Mouse (Mus musculus) midbrain, embryonic 14.5 days (tissue): Measurements from ENCODE around the gene Hoxb6. TPM values are rescaled to one million over a fixed set of nuclear protein-coding genes. Genes with fewer than 3 reads are reported as not detected.

Source experiments
- ATAC-seq: fragments of 200-750 bp; cut with Nextera tagmentation; 2 replicates; pipeline ENCODE4 v1.8.0; 2017; ENCODE audit warnings: moderate number of reproducible peaks, moderate library complexity; ENCODE audit not compliant: low FRiP score, low TSS enrichment
- DNase-seq: peaks from one replicate; pipeline ENCODE4 v3.0.0-alpha.2; 2015
- H3K27ac ChIP-seq: fragments of 300-500 bp; sonication (generic); replicated peaks from 2 replicates; pipeline ENCODE4 v1.5.1; 2014; ENCODE audit warnings: mild to moderate bottlenecking, low read depth, low read length, moderate library complexity
- H3K27me3 ChIP-seq: fragments of 300-500 bp; sonication (generic); 2 replicates; pipeline ENCODE4 v1.6.1; 2014; ENCODE audit warnings: low read length, control low read depth, mixed read lengths; ENCODE audit not compliant: control insufficient read depth, insufficient read depth
- H3K36me3 ChIP-seq: fragments of 300-500 bp; sonication (generic); 2 replicates; pipeline ENCODE4 v1.6.1; 2014; ENCODE audit warnings: low read length, control low read depth; ENCODE audit not compliant: control insufficient read depth, insufficient read depth
- H3K4me1 ChIP-seq: fragments of 300-500 bp; sonication (generic); 2 replicates; pipeline ENCODE4 v1.6.1; 2014; ENCODE audit warnings: mild to moderate bottlenecking, antibody characterized with exemption, low read length, control low read depth; ENCODE audit not compliant: control insufficient read depth, insufficient read depth
- H3K4me2 ChIP-seq: fragments of 300-500 bp; sonication (generic); 2 replicates; pipeline ENCODE4 v1.6.1; 2014; ENCODE audit warnings: mild to moderate bottlenecking, low read length, moderate library complexity
- H3K4me3 ChIP-seq: fragments of 300-500 bp; sonication (generic); replicated peaks from 2 replicates; pipeline ENCODE4 v1.5.1; 2014; ENCODE audit warnings: low read depth, low read length
- H3K9ac ChIP-seq: fragments of 300-500 bp; sonication (generic); replicated peaks from 2 replicates; pipeline ENCODE4 v1.6.1; 2014; ENCODE audit warnings: mild to moderate bottlenecking, low read length, moderate library complexity
- H3K9me3 ChIP-seq: fragments of 300-500 bp; sonication (generic); 2 replicates; pipeline ENCODE4 v1.6.1; 2016; ENCODE audit warnings: low read length, control low read depth, mixed read lengths; ENCODE audit not compliant: control insufficient read depth
- WGBS: fragments of 180-500 bp; shearing (Covaris S2); extraction: QIAGEN DNeasy Blood & Tissue Kit; methylation state at CpG from one replicate; pipeline ENCODE4 v1.1.7; 2014; 5-methylcytosine and 5-hydroxymethylcytosine counted together
- polyA plus RNA-seq: library from polyadenylated mRNA; unstranded; fragments of >200 nt; fragmentation: Nextera tagmentation; extraction: Ambion mirVana; gene quantifications from 2 replicates; pipeline ENCODE4 v1.2.1, GENCODE M21; 2014

Hoxb6 gene
- polyA plus RNA-seq, 1 experiment from 2014 or later, result not detected

DNA sequence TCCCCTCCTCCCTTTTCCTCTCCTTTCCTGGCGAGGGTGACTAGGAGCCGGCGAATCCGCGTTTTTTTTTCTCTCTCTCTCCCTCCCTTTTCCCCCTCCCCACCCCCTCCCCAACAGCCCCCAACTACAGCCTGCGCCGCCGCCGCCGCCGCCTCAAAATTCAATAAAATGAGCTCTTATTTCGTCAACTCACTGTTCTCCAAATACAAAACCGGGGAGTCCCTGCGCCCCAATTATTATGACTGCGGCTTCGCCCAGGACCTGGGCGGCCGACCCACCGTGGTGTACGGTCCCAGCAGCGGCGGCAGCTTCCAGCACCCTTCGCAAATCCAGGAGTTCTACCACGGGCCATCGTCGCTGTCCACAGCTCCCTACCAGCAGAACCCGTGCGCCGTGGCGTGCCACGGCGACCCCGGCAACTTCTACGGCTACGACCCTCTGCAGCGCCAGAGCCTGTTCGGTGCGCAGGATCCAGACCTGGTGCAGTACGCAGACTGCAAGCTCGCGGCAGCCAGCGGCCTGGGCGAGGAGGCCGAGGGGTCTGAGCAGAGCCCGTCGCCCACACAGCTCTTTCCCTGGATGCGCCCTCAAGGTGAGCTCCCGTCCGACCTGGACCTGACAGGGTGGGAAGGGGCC lies 9.4 kb upstream of the Hoxb6 start:
- WGBS, result under 1% methylated on average over 49 of the region's 49 CpGs
- Histone ChIP-seq H3K4me3 (no peak overlapping the region), H3K4me1 (0 out of 2 replicates have a peak, but pooled peaks cover 2% of the 10 kb centered on the region), H3K36me3 (no peaks in the 10 kb centered on the region), H3K27me3 (peaks cover 98% of the 10 kb centered on the region), H3K4me2 (no peak overlapping the region), H3K9me3 (no peaks in the 10 kb centered on the region), H3K9ac (no peak overlapping the region), H3K27ac (no peak overlapping the region)
- no peak for DNase-seq
- no peak for ATAC-seq

DNA sequence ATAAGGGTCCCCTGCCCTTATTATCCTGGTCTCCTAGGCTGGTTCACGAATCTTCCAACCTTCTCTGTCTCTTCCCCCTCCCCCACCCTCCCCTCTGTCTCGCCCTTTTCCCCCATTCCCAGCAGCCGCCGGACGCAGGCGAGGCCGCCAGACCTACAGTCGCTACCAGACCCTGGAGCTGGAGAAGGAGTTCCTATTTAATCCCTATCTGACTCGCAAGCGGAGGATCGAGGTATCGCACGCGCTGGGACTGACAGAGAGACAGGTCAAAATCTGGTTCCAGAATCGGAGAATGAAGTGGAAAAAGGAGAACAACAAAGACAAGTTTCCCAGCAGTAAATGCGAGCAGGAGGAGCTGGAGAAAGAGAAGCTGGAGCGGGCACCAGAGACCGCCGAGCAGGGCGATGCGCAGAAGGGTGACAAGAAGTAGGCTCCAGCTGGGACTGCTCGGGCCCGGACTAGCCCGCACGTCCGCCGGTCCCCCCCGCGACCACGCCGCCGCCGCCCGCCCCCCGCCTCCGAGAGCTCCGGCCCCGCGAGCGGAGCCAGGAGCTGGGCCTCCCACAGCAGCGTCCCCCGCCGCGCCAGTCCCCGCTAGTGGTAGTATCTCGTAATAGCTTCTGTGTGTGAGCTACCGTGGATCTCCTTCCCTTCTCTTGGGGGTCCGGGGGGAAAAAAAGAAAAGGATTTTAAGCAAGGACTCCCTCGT lies 8.1 kb upstream of the Hoxb6 start:
- Histone ChIP-seq H3K9ac (no peak overlapping the region), H3K4me1 (0 out of 2 replicates have a peak, but pooled peaks cover 2% of the 10 kb centered on the region), H3K27ac (no peak overlapping the region), H3K27me3 (peaks cover 99% of the 10 kb centered on the region), H3K9me3 (no peaks in the 10 kb centered on the region), H3K4me2 (peak overlapping the region; percentile 40), H3K36me3 (no peaks in the 10 kb centered on the region), H3K4me3 (peak overlapping the region; percentile 12; the same call in 1 of the 2 replicates)
- DNase-seq (peak; percentile 68), ATAC-seq (no peak)
- under 1% methylated on average over 49 of the region's 49 CpGs for WGBS

DNA sequence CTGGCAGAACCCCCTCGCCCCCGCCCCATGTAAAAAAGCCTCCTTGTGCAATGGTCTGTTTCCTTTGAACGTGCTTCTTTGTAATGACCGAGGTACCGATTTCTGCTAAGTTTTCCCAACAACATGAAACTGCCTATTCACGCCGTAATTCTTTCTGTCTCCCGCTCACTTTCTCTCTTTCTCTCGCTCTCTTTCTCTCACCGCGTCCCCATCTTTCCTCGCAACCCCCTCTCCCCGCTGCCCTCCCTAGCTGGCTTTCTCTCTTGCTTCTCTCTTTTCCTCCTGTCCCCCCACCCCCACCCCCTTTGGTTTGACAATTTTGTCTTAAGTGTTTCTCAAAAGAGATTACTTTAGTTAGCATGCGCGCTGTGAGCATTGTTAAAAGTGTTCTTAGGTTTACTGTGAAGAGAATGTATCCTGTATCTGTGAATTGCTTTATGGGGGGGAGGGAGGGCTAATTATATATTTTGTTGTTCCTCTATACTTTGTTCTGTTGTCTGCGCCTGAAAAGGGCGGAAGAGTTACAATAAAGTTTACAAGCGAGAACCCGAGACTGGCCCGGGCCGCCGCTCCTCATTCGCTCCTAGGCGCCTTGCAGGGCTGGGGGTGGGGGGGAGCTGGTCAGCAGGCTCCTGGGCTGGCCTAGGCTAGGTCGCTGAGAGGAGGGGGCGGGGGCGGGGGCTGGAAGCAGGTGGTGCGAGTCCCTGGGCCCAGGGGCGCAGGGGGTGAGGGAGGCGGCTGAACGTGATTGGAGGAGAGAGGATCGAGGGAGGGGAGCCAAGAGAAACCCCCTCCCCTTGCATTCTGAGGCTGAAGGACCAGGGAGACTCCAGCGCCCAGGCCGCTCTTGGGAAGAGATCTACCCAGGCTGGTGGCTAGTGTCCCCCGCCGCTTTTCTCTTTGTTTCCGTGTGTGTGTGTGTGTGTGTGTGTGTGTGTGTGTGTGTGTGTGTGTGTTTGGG lies 7.2 kb upstream of the Hoxb6 start:
- WGBS, result 1% methylated on average over 35 of the region's 37 CpGs
- Histone ChIP-seq H3K4me2 (peak overlapping the region; percentile 40), H3K27me3 (peaks cover 99% of the 10 kb centered on the region), H3K4me3 (peak overlapping the region; percentile 12; the same call in 1 of the 2 replicates), H3K9me3 (no peaks in the 10 kb centered on the region), H3K36me3 (no peaks in the 10 kb centered on the region), H3K9ac (no peak overlapping the region), H3K4me1 (0 out of 2 replicates have a peak, but pooled peaks cover 2% of the 10 kb centered on the region), H3K27ac (no peak overlapping the region)
- no peak for ATAC-seq
- DNase-seq, result no peak

DNA sequence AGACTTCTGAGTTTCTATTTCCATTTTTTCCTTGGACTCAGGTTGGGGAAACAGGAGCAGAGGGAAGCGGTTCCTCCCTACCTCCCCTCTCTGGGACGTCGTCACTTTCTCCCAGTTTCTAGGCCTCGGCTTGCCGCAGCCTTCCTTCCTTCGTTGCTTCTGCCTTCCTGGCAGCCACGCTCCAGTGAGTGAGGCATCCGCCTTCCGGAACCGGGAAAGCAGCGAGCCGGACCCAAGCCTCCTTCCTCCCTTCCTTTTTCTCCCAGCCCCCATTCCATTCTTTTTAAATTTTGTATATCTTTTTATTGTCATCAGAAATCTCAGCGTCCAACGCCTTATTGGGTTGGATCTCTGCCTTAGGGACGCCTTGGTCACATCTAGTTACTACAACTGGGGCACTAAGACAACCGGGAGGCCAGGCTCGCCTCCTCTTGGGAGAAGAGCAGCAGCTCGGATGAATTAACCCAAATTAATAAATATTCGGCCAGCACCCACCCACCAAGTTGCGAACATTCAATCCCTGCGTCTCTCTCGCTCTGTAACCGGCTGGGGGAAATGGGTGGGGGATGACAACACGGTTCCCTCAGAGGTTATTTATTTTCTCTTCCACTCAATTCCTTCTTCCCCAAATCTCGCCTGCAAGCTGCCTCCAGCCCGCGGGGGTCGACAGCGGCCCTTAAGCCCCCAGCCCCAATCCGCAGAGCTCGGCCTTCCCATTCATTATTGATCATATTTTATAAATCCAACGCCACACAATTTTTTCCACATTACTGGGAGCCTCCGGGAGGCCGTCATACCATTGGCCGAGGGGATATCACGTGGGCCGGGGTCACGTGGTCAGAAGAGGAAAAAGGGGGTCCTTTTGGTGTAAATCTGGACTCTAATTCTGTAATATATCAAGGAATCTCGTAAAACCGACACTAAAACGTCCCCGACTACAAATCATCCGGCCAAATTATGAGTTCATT lies 6.2 kb upstream of the Hoxb6 start, which contains the start of gene Hoxb7:
Gene Hoxb7 (plus strand): TSS at position 853 of the 968 bp plus-strand sequence.
- Histone ChIP-seq H3K4me3 (no peak within 1 kb of the TSS), H3K27ac (no peak within 1 kb of the TSS), H3K36me3 (no peaks in the 10 kb centered on the region), H3K4me1 (0 out of 2 replicates have a peak, but pooled peaks cover 2% of the 10 kb centered on the region), H3K4me2 (no peak within 1 kb of the TSS), H3K9ac (no peak within 1 kb of the TSS), H3K27me3 (peaks cover 99% of the 10 kb centered on the region), H3K9me3 (no peaks in the 10 kb centered on the region)
- DNase-seq (no peak), ATAC-seq (no peak)
- 2% methylated on average over 43 of the region's 43 CpGs for WGBS

DNA sequence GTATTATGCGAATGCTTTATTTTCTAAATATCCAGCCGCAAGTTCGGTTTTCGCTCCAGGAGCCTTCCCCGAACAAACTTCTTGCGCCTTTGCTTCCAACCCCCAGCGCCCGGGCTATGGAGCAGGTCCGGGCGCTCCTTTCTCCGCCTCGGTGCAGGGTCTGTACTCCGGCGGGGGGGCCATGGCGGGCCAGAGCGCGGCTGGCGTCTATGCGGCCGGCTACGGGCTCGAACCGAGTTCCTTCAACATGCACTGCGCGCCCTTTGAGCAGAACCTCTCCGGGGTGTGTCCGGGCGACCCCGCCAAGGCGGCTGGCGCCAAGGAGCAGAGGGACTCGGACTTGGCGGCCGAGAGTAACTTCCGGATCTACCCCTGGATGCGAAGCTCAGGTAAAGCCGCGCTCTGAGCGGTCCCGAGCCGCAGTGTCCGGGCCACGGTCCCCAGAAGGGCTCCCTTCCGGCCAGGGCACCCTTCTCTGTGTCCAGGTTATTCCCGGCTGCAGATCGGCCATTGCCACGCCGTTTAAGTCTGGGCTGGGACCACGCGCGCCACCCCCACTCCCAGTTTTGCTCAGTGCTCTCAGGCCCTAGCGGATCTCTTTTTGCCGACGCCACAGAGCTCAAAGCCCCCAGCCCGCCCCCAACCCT lies 5.4 kb upstream of the Hoxb6 start:
- Histone ChIP-seq H3K4me1 (0 out of 2 replicates have a peak, but pooled peaks cover 2% of the 10 kb centered on the region), H3K27ac (no peak overlapping the region), H3K9me3 (no peaks in the 10 kb centered on the region), H3K27me3 (peaks cover 97% of the 10 kb centered on the region), H3K9ac (no peak overlapping the region), H3K36me3 (no peaks in the 10 kb centered on the region), H3K4me3 (no peak overlapping the region), H3K4me2 (no peak overlapping the region)
- ATAC-seq (no peak), DNase-seq (no peak)
- 1% methylated on average over 55 of the region's 55 CpGs for WGBS

DNA sequence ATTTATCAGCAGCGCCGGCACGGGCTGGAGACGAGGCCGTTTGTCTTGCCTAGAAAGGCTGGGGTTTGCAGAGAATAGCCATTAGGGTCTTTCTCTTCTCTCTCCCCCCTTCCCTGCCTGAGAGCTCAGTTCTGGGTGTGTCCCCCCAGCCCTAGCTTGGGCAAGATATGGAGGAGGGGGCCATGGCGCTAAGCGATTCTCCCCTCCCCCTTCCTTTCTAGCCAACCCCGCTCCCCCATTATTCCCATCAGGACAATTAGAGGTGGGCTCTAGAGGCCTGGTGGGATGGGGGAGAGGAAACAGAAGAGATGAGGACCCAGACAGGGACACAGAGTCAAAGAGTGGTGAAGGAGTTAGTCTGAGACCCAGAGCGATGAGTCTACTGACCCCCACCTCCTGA lies 4.9 kb upstream of the Hoxb6 start:
- Histone ChIP-seq H3K36me3 (no peaks in the 10 kb centered on the region), H3K4me2 (no peak overlapping the region), H3K4me3 (no peak overlapping the region), H3K4me1 (0 out of 2 replicates have a peak, but pooled peaks cover 2% of the 10 kb centered on the region), H3K9me3 (no peaks in the 10 kb centered on the region), H3K27me3 (peaks cover 97% of the 10 kb centered on the region), H3K27ac (no peak overlapping the region), H3K9ac (no peak overlapping the region)
- ATAC-seq (no peak), DNase-seq (no peak)
- WGBS, result under 1% methylated on average over 9 of the region's 9 CpGs

DNA sequence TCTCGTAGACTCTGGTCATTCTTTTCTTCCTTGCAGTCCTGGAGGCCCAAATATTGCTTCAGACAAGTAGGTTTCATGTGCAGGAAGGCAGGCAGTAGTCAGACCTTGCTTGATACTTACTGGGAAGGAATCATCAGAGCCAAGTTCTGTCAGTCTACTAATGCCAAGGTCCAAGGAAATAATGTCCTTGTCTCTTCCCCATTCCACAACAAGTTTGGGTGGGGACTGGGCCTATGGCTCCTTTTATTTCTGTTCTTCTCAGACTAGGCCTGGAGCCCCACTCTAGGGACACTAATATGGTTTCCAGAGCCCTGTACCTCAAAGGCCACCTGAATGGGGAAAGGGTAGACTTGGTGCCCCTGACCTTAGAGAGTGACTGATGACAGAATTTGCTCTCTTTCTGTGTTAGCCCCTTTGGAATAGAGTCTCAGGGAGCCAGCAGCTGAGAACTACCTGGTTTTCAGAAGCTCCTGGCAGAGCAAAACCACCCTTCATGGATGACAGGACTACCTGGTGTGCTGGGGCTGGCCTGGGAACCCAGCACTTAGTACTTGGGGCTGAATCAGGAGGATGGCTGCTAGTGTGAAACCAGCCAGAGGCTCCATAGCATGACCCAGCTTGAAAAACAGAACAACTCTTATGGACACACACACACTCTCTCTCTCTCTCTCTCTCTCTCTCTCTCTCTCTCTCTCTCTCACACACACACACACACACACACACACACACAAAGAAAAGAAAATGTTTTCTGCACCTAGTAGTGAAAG lies 3.6 kb upstream of the Hoxb6 start:
- Histone ChIP-seq H3K27me3 (peaks cover 97% of the 10 kb centered on the region), H3K4me2 (no peak overlapping the region), H3K9ac (no peak overlapping the region), H3K4me1 (0 out of 2 replicates have a peak, but pooled peaks cover 2% of the 10 kb centered on the region), H3K4me3 (no peak overlapping the region), H3K27ac (no peak overlapping the region), H3K9me3 (no peaks in the 10 kb centered on the region), H3K36me3 (no peaks in the 10 kb centered on the region)
- 14% methylated on average over 1 of the region's 1 CpGs for WGBS
- no peak for DNase-seq
- no peak for ATAC-seq
